Mouse (Mus musculus) C2C12 (cell line): ENCODE results near the gene Nars2. TPM values are rescaled to one million over a fixed set of nuclear protein-coding genes. Genes with fewer than 3 reads are reported as not detected.

Source experiments
- H3K27me3 ChIP-seq: one replicate; pipeline ENCODE4 v1.6.1; 2011; ENCODE audit not compliant: control insufficient read depth, insufficient read depth, insufficient read length
- H3K36me3 ChIP-seq: one replicate; pipeline ENCODE4 v1.6.1; 2011; ENCODE audit not compliant: control insufficient read depth, insufficient read depth
- H3K4me3 ChIP-seq: one replicate; pipeline ENCODE4 v1.5.1; 2011; ENCODE audit warnings: mild to moderate bottlenecking, control low read depth; ENCODE audit not compliant: poor library complexity, insufficient read depth, severe bottlenecking
- H3K79me2 ChIP-seq: one replicate; pipeline ENCODE4 v1.6.1; 2011; ENCODE audit not compliant: control insufficient read depth, insufficient read depth
- H3K79me3 ChIP-seq: one replicate; pipeline ENCODE4 v1.6.1; 2011; ENCODE audit warnings: low read depth, control low read depth
- H3ac ChIP-seq: one replicate; pipeline ENCODE3; 2011; ENCODE audit warnings: low read depth; ENCODE audit not compliant: control insufficient read depth, insufficient read length
- CEBPB ChIP-seq: IDR thresholded peaks from one replicate; pipeline ENCODE4 v1.6.1; 2011; ENCODE audit warnings: low read depth, mild to moderate bottlenecking, control low read depth, moderate library complexity
- CTCF ChIP-seq: IDR thresholded peaks from one replicate; pipeline ENCODE4 v1.5.1; 2011; ENCODE audit not compliant: control insufficient read depth, insufficient read depth, insufficient read length
- FOSL1 ChIP-seq: IDR thresholded peaks from one replicate; pipeline ENCODE4 v1.8.0; 2011; ENCODE audit warnings: mild to moderate bottlenecking, low read length; ENCODE audit not compliant: poor library complexity, insufficient read depth, severe bottlenecking
- MAX ChIP-seq: IDR thresholded peaks from one replicate; pipeline ENCODE4 v1.6.1; 2011; ENCODE audit warnings: mild to moderate bottlenecking, control low read depth
- MYOD1 ChIP-seq: IDR thresholded peaks from one replicate; pipeline ENCODE4 v1.6.1; 2011; ENCODE audit warnings: low read depth; ENCODE audit not compliant: control insufficient read depth, insufficient read length
- MYOG ChIP-seq: IDR thresholded peaks from one replicate; pipeline ENCODE4 v1.6.1; 2011; ENCODE audit not compliant: control insufficient read depth, insufficient read length; ENCODE audit errors: extremely low read depth
- USF1 ChIP-seq: IDR thresholded peaks from one replicate; pipeline ENCODE4 v1.6.1; 2011; ENCODE audit warnings: low read depth, mild to moderate bottlenecking, control low read depth, moderate library complexity
- polyA plus RNA-seq: library from polyadenylated mRNA; unstranded; fragments of >200 nt; fragmentation: generic; extraction: Trizol; gene quantifications from one replicate; pipeline ENCODE4 v1.2.1, GENCODE M21; 2012; ENCODE audit warnings: missing spikeins

The Nars2 gene
- polyA plus RNA-seq, 1 experiment: 5.6 TPM

DNA sequence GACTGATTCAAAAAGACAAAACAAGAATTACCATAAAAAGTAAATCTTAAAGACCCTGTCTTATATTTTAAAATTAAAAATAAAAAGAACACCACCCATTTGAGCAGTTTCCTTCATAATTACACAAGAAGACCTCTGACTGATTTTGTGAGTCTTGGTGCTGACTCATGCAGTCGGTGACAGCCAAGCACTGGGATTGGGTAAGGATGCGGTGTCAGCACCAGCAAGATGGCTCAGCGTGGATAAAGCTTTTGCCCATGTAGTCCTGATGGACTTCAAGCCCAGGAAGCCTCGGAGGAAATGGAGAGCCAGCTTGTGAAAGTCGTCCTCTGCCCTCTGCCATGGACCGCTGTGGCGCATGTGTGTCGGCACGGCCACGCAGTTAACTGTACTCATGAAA is 77.8 kb downstream of the Nars2 start:
- Histone ChIP-seq H3K4me3 (no peak overlapping the region), H3K27me3 (no peaks in the 10 kb centered on the region), H3K36me3 (no peaks in the 10 kb centered on the region), H3K79me3 (no peaks in the 10 kb centered on the region), H3ac (no peak overlapping the region), H3K79me2 (no peaks in the 10 kb centered on the region)
- TF ChIP-seq MYOG: no peak
- no peak for TF ChIP-seq MYOD1
- no peak for TF ChIP-seq USF1
- no peak for TF ChIP-seq FOSL1
- TF ChIP-seq MAX: no peak
- TF ChIP-seq CEBPB: no peak
- TF ChIP-seq CTCF: no peak

DNA sequence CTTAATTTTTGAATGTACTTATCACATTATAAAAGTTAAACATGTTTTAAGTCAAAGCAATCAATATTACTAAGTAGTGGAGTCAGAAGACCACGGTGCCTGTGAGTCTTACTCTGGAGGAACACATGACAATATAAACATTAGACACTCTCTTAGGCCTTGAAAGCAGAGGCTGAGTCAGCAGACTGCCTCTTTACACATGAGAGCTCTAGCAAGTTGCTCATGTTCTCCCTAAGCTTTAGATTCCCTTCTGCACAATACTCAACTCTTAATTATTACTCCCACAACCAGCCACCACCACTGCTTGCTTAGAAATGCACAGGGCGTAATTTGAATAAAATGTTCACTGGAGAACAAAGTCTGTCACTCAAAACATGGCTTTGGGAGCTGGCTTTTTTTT is 81.1 kb downstream of the Nars2 start:
- no peaks in the 10 kb centered on the region for H3K79me2 ChIP-seq
- no peaks in the 10 kb centered on the region for H3K36me3 ChIP-seq
- H3K27me3 ChIP-seq: no peaks in the 10 kb centered on the region
- no peaks in the 10 kb centered on the region for H3K79me3 ChIP-seq
- no peak for TF ChIP-seq MYOD1
- TF ChIP-seq MAX: no peak
- no peak for TF ChIP-seq USF1
- TF ChIP-seq FOSL1: no peak
- no peak overlapping the region for H3K4me3 ChIP-seq
- H3ac ChIP-seq: no peak overlapping the region

DNA sequence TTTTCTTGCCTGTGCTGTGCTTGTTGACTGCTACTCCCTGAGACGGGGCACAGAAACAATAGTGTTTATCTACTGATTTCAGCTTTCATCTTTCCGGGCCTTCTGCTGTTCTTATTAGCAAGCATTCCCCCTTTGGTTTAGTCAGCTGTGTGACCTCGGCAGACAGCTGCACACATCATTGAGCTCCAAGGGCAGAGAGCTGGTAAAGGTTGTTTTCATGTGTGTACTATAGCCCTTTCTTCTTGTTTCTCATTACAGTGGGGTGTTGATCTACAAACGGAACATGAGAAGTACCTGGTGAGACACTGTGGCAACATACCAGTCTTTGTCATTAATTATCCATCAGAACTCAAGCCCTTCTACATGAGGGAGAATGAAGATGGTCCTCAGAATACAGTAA is 88.3 kb downstream of the Nars2 start:
- TF ChIP-seq USF1 (no peak), CTCF (no peak), MYOD1 (no peak), MYOG (no peak)
- H3K36me3 ChIP-seq: no peaks in the 10 kb centered on the region
- H3K79me3 ChIP-seq: no peaks in the 10 kb centered on the region
- H3K27me3 ChIP-seq: no peaks in the 10 kb centered on the region
- H3K4me3 ChIP-seq: no peak overlapping the region
- H3K79me2 ChIP-seq: no peaks in the 10 kb centered on the region
- no peak overlapping the region for H3ac ChIP-seq

DNA sequence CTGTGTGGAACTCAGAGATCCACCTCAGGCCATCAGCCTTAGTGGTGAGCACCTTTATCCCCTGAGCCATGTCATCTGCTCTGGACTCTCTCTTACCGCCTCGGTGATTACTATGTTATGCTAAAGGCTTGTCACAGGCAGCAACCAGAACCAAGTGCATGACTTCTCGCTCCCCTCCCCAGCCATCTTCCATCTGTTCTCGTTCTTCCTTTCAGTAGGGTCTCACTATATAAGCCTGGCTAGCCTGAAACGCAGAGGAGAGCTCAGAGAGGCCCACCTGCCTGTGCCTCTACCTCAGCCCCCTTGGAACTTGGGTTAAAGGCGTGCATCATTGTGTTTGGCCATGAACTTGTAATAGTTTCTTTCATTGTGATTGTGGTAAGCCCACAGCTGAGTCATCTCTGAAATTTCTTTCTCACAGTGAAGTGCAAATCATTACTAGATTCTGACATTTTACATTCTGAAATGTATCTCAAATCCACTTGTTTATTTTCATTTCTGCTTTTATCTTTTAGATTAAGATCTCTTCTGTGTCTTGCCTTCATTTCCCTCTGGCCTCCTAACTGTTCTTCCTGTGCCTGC is 90.7 kb downstream of the Nars2 start:
- H3K79me2 ChIP-seq: no peaks in the 10 kb centered on the region
- no peaks in the 10 kb centered on the region for H3K36me3 ChIP-seq
- H3K4me3 ChIP-seq: no peak overlapping the region
- no peaks in the 10 kb centered on the region for H3K79me3 ChIP-seq
- no peak for TF ChIP-seq CTCF
- no peak overlapping the region for H3ac ChIP-seq
- no peaks in the 10 kb centered on the region for H3K27me3 ChIP-seq

DNA sequence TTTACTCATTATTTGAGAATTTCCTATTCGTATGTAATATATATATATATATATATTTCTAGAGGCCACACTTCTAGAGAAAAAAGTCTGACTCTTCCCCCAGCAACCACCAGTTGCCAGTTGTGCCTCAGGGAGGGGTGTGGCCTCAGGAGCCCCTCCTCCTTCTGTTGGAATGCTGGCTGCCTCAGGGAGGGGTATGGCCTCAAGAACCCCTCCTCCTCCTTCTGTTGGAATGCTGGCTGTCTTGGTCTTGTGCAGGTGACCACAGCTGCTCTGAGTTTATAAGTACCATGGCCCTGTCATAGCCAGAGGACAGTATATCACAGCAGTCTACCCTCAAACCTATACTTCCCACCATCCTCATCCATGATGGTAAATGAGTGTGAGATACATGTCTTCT is 91.7 kb downstream of the Nars2 start:
- Histone ChIP-seq H3K79me3 (no peaks in the 10 kb centered on the region), H3K4me3 (no peak overlapping the region)

DNA sequence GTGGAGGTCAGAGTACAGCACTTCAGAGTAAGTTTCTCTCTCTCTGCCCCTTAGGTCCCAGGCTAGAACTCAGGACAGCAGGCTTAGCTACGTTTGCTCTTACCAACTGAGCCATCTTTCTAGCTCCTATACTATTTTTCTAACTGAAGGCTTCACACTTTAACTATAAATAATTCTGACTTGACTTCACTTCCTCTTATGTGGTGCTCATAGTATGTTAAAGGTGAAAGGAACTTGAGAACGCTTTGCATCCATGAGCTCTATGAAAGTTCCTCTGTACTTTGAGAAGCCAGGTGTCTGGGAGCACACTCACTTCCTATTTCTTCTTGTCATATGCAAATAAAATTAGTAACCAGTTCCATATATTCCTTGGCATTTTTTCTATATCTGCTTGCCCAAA is 109.7 kb downstream of the Nars2 start:
- TF ChIP-seq USF1 (no peak), CTCF (no peak), MAX (no peak), MYOD1 (no peak), MYOG (no peak), FOSL1 (no peak), CEBPB (no peak)
- H3K79me2 ChIP-seq: no peaks in the 10 kb centered on the region
- H3K4me3 ChIP-seq: no peak overlapping the region
- no peaks in the 10 kb centered on the region for H3K36me3 ChIP-seq
- no peaks in the 10 kb centered on the region for H3K27me3 ChIP-seq
- H3ac ChIP-seq: no peak overlapping the region
- H3K79me3 ChIP-seq: no peaks in the 10 kb centered on the region

More for the DNA sequence above, 91.7 kb downstream of the Nars2 start:
- Histone ChIP-seq H3K79me2 (no peaks in the 10 kb centered on the region), H3K27me3 (no peaks in the 10 kb centered on the region), H3ac (no peak overlapping the region), H3K36me3 (no peaks in the 10 kb centered on the region)
- TF ChIP-seq MYOG: no peak
- TF ChIP-seq MYOD1: no peak
- TF ChIP-seq FOSL1: no peak
- TF ChIP-seq CTCF: no peak
- no peak for TF ChIP-seq USF1
- no peak for TF ChIP-seq MAX
- TF ChIP-seq CEBPB: no peak

DNA sequence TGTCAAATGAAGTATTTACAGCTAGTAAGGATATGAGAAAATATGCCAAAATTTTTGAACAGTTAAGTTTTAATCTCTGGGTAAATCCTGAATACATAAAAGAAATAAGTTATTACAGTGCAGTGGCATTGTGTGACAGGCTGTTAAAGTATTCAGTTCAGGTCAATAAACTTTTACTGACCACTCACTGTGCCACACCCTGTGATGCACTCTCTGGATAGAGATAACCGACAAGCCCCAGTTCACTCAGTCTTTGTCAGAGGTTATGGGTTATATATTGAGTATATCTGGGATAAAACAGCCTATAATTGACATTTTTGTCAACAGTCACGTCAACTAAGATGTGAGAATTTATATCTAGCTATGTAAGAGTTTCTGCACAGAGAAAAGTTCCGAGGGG is 120.2 kb downstream of the Nars2 start:
- Histone ChIP-seq H3K79me2 (no peaks in the 10 kb centered on the region), H3K27me3 (no peaks in the 10 kb centered on the region), H3K36me3 (no peaks in the 10 kb centered on the region), H3K79me3 (no peaks in the 10 kb centered on the region), H3ac (no peak overlapping the region), H3K4me3 (no peak overlapping the region)
- TF ChIP-seq USF1 (no peak), MYOG (no peak), MAX (no peak), CTCF (no peak), MYOD1 (no peak), CEBPB (no peak), FOSL1 (no peak)
